11 mouse cellular contexts compared by ENCODE assay signal in genomic region chr7:68917876-68918200, GRCm38 (mm10).
DNase-seq lines count a peak whose midpoint lies in the region; ATAC-seq and TF ChIP-seq lines count a peak whose summit lies in the region.
"Had no signal": no experiment of that assay in that cellular context is flagged by ENCODE, and none has a peak within 500 bp of the region (broad histone marks: within the 10 kb centered on the region; RNA-seq: fewer than 3 reads in every experiment).

No protein-coding gene starts in this region.

- no peaks in the 10 kb centered on the region for H3K9me3 ChIP-seq in heart, embryonic 12.5 days (replicated peaks)
- no peaks in the 10 kb centered on the region for H3K9me3 ChIP-seq in kidney, postnatal 0 days (replicated peaks; ENCODE audit: low read length)
- H3K9me3 ChIP-seq in intestine, embryonic 15.5 days: no peaks in the 10 kb centered on the region
- H3K9me3 ChIP-seq in liver, embryonic 16.5 days (replicated peaks; ENCODE audit: control insufficient read depth, low read length): no peaks in the 10 kb centered on the region
- H3K9me3 ChIP-seq: hindbrain, embryonic 15.5 days had no signal

- TF ChIP-seq CTCF in kidney, postnatal 0 days (IDR thresholded peaks at IDR 0.05; ENCODE audit: low read depth): no peak

- no peak overlapping the region for H3K4me3 ChIP-seq in heart, embryonic 12.5 days
- no peak overlapping the region for H3K4me3 ChIP-seq in kidney, postnatal 0 days (replicated peaks; ENCODE audit: low read depth, low read length)
- no peak overlapping the region for H3K4me3 ChIP-seq in intestine, embryonic 15.5 days (replicated peaks)
- H3K4me3 ChIP-seq in liver, embryonic 16.5 days (ENCODE audit: low read depth, low read length): no peak overlapping the region
- H3K4me3 ChIP-seq: hindbrain, embryonic 15.5 days had no signal

- DNase-seq in heart, postnatal 14 days: no peak
- peak; percentile 78 for DNase-seq in kidney, postnatal 0 days (ENCODE audit: low spot score)
- no peak for DNase-seq in kidney, postnatal 36 days
- DNase-seq in layer of hippocampus, postnatal 14 days (ENCODE audit: low spot score in 2 of 2): no peak
- DNase-seq: B cell, adult 2 months; cerebellum, adult 11-12 months; thymus, postnatal 36 days had no signal

- intact Hi-C loops in heart, postnatal 14 days (cut with DNase I): no loop called here

- no peak for ATAC-seq in heart, embryonic 12.5 days (ENCODE audit: insufficient number of reproducible peaks, low FRiP score)
- peak; percentile 29; the same call in 1 of the 2 replicates for ATAC-seq in kidney, postnatal 0 days (replicated peaks; ENCODE audit: low FRiP score, low read depth)
- ATAC-seq in intestine, embryonic 15.5 days: no peak
- ATAC-seq in liver, embryonic 16.5 days (ENCODE audit: low read depth): no peak

- H3K36me3 ChIP-seq in heart, embryonic 12.5 days: no peaks in the 10 kb centered on the region
- no peaks in the 10 kb centered on the region for H3K36me3 ChIP-seq in kidney, postnatal 0 days (ENCODE audit: insufficient read depth, low read length)
- no peaks in the 10 kb centered on the region for H3K36me3 ChIP-seq in intestine, embryonic 15.5 days
- H3K36me3 ChIP-seq in liver, embryonic 16.5 days (ENCODE audit: control insufficient read depth, insufficient read depth): no peaks in the 10 kb centered on the region
- H3K36me3 ChIP-seq: hindbrain, embryonic 15.5 days had no signal

- H3K4me1 ChIP-seq in heart, embryonic 12.5 days (replicated peaks): 0 out of 2 replicates have a peak, but pooled peaks cover 3% of the 10 kb centered on the region
- H3K4me1 ChIP-seq in kidney, postnatal 0 days (replicated peaks; ENCODE audit: insufficient read depth, low read length): peaks cover 6% of the 10 kb centered on the region; the same call in 1 of the 2 replicates
- 0 out of 2 replicates have a peak, but pooled peaks cover 4% of the 10 kb centered on the region for H3K4me1 ChIP-seq in intestine, embryonic 15.5 days (replicated peaks)
- H3K4me1 ChIP-seq in liver, embryonic 16.5 days (ENCODE audit: control insufficient read depth, low read depth, low read length): no peaks in the 10 kb centered on the region
- H3K4me1 ChIP-seq: hindbrain, embryonic 15.5 days had no signal

- H3K4me2 ChIP-seq in heart, embryonic 12.5 days: peak overlapping the region; percentile 54
- peak overlapping the region; percentile 55 for H3K4me2 ChIP-seq in kidney, postnatal 0 days (ENCODE audit: low read length)
- H3K4me2 ChIP-seq in intestine, embryonic 15.5 days (replicated peaks): peak overlapping the region; percentile 43; the same call in 1 of the 2 replicates
- H3K4me2 ChIP-seq in liver, embryonic 16.5 days (ENCODE audit: low read depth, low read length): 0 out of 2 replicates have a peak overlapping the region, but pooled peaks have one; percentile 41
- H3K4me2 ChIP-seq: hindbrain, embryonic 15.5 days had no signal

- WGBS in heart, embryonic 12.5 days: 13% methylated on average over 2 of the region's 2 CpGs
- WGBS in kidney, postnatal 0 days: 8% methylated on average over 2 of the region's 2 CpGs
- 12% methylated on average over 2 of the region's 2 CpGs for WGBS in intestine, embryonic 15.5 days
- WGBS in liver, embryonic 16.5 days (ENCODE audit: insufficient replicate concordance): 4% methylated on average over 2 of the region's 2 CpGs

- no peaks in the 10 kb centered on the region for H3K27me3 ChIP-seq in heart, embryonic 12.5 days (replicated peaks)
- no peaks in the 10 kb centered on the region for H3K27me3 ChIP-seq in kidney, postnatal 0 days (ENCODE audit: insufficient read depth, low read length)
- H3K27me3 ChIP-seq in intestine, embryonic 15.5 days (replicated peaks): no peaks in the 10 kb centered on the region
- H3K27me3 ChIP-seq in liver, embryonic 16.5 days (ENCODE audit: control insufficient read depth, insufficient read depth, low read depth, low read length): no peaks in the 10 kb centered on the region
- H3K27me3 ChIP-seq: hindbrain, embryonic 15.5 days had no signal

- H3K9ac ChIP-seq in heart, embryonic 12.5 days: no peak overlapping the region
- H3K9ac ChIP-seq in kidney, postnatal 0 days (ENCODE audit: low read depth, low read length): no peak overlapping the region
- H3K9ac ChIP-seq in intestine, embryonic 15.5 days: no peak overlapping the region
- no peak overlapping the region for H3K9ac ChIP-seq in liver, embryonic 16.5 days (ENCODE audit: low read depth, low read length)
- H3K9ac ChIP-seq: hindbrain, embryonic 15.5 days had no signal

- H3K27ac ChIP-seq in heart, embryonic 12.5 days (ENCODE audit: poor library complexity, severe bottlenecking): no peak overlapping the region
- no peak overlapping the region for H3K27ac ChIP-seq in kidney, postnatal 0 days
- no peak overlapping the region for H3K27ac ChIP-seq in intestine, embryonic 15.5 days
- H3K27ac ChIP-seq in liver, embryonic 16.5 days (ENCODE audit: low read length): no peak overlapping the region
- H3K27ac ChIP-seq: hindbrain, embryonic 15.5 days had no signal
